Mouse (Mus musculus) ES-Bruce4 (cell line): ENCODE data around the gene Parm1. TPM values are rescaled to one million over a fixed set of nuclear protein-coding genes. Genes with fewer than 3 reads are reported as not detected.

Experiments
- H3K27ac ChIP-seq: 2 replicates; pipeline ENCODE4 v1.5.1; 2012; ENCODE audit warnings: low read length, inconsistent platforms; ENCODE audit not compliant: insufficient read depth
- H3K27me3 ChIP-seq: 2 replicates; pipeline ENCODE4 v1.6.1; 2012; ENCODE audit warnings: mild to moderate bottlenecking, low read length, inconsistent platforms; ENCODE audit not compliant: control insufficient read depth, poor library complexity, insufficient read depth, severe bottlenecking
- H3K36me3 ChIP-seq: 2 replicates; pipeline ENCODE4 v1.6.1; 2012; ENCODE audit warnings: inconsistent platforms, mild to moderate bottlenecking, low read length, moderate library complexity; ENCODE audit not compliant: control insufficient read depth, poor library complexity, insufficient read depth, severe bottlenecking
- H3K4me1 ChIP-seq: one replicate; pipeline ENCODE4 v1.8.1; 2011; ENCODE audit warnings: low read length; ENCODE audit not compliant: control insufficient read depth, insufficient read depth
- H3K4me3 ChIP-seq: 2 replicates; pipeline ENCODE4 v1.5.1; 2011; ENCODE audit warnings: low read depth, mild to moderate bottlenecking, low read length
- H3K9ac ChIP-seq: 2 replicates; pipeline ENCODE4 v1.6.1; 2012; ENCODE audit warnings: low read depth, mild to moderate bottlenecking, inconsistent platforms; ENCODE audit not compliant: poor library complexity, severe bottlenecking
- H3K9me3 ChIP-seq: replicated peaks from 2 replicates; pipeline ENCODE4 v1.6.1; 2012; ENCODE audit warnings: mild to moderate bottlenecking, low read length, inconsistent platforms; ENCODE audit not compliant: control insufficient read depth, poor library complexity, insufficient read depth, severe bottlenecking
- CTCF ChIP-seq: IDR thresholded peaks from one replicate; pipeline ENCODE4 v1.8.1; 2011; ENCODE audit warnings: low read depth, low read length
- EP300 ChIP-seq: IDR thresholded peaks from 2 replicates; pipeline ENCODE4 v1.6.1; 2011; ENCODE audit warnings: low read depth, low read length; ENCODE audit not compliant: insufficient read depth
- POLR2A ChIP-seq: IDR thresholded peaks from one replicate; pipeline ENCODE4 v1.8.1; 2011; ENCODE audit warnings: low read length; ENCODE audit not compliant: insufficient read depth
- polyA plus RNA-seq: library from polyadenylated mRNA; stranded (reverse); fragments of >200 nt; gene quantifications from 2 replicates; pipeline ENCODE4 v1.2.4, GENCODE M21; 2011; ENCODE audit warnings: low read depth; ENCODE audit not compliant: missing spikeins, insufficient read depth, insufficient read length

The Parm1 gene
- polyA plus RNA-seq, 1 experiment: 11.3 TPM

GRCm38 (mm10) chr5:91617331-91618233 is 100.2 kb downstream of the Parm1 start:
- Histone ChIP-seq H3K4me1 (no peaks in the 10 kb centered on the region), H3K27ac (no peak overlapping the region), H3K9ac (no peak overlapping the region), H3K4me3 (no peak overlapping the region), H3K9me3 (no peaks in the 10 kb centered on the region), H3K27me3 (no peaks in the 10 kb centered on the region), H3K36me3 (no peaks in the 10 kb centered on the region)
- no peak for TF ChIP-seq POLR2A
- no peak for TF ChIP-seq EP300
- TF ChIP-seq CTCF: no peak

- no peaks in the 10 kb centered on the region for H3K27me3 ChIP-seq
- H3K27ac ChIP-seq: no peak overlapping the region
- no peaks in the 10 kb centered on the region for H3K9me3 ChIP-seq
- H3K9ac ChIP-seq: no peak overlapping the region
- H3K36me3 ChIP-seq: no peaks in the 10 kb centered on the region
- TF ChIP-seq POLR2A: no peak
- TF ChIP-seq EP300: no peak
- TF ChIP-seq CTCF: no peak
- H3K4me3 ChIP-seq: no peak overlapping the region
- no peaks in the 10 kb centered on the region for H3K4me1 ChIP-seq
These were observed 101.3 kb downstream of the Parm1 start for GRCm38 (mm10) chr5:91618661-91619173.

- Histone ChIP-seq H3K27me3 (no peaks in the 10 kb centered on the region), H3K9me3 (no peaks in the 10 kb centered on the region), H3K4me3 (no peak overlapping the region), H3K9ac (no peak overlapping the region), H3K36me3 (no peaks in the 10 kb centered on the region), H3K27ac (no peak overlapping the region), H3K4me1 (no peaks in the 10 kb centered on the region)
- TF ChIP-seq CTCF (no peak), EP300 (no peak), POLR2A (no peak)
These were observed 103.8 kb downstream of the Parm1 start for GRCm38 (mm10) chr5:91621197-91621596.

- H3K9ac ChIP-seq: no peak overlapping the region
- TF ChIP-seq POLR2A (no peak), CTCF (no peak), EP300 (no peak)
- no peaks in the 10 kb centered on the region for H3K4me1 ChIP-seq
These were observed 109.4 kb downstream of the Parm1 start for GRCm38 (mm10) chr5:91626823-91627222.

GRCm38 (mm10) chr5:91629472-91629871 is 112.1 kb downstream of the Parm1 start:
- Histone ChIP-seq H3K9me3 (no peaks in the 10 kb centered on the region), H3K27me3 (no peaks in the 10 kb centered on the region), H3K4me3 (no peak overlapping the region), H3K9ac (no peak overlapping the region), H3K27ac (no peak overlapping the region), H3K4me1 (no peaks in the 10 kb centered on the region), H3K36me3 (no peaks in the 10 kb centered on the region)
- TF ChIP-seq EP300 (no peak), CTCF (no peak), POLR2A (no peak)

More at GRCm38 (mm10) chr5:91626823-91627222, 109.4 kb downstream of the Parm1 start:
- Histone ChIP-seq H3K4me3 (no peak overlapping the region), H3K36me3 (no peaks in the 10 kb centered on the region), H3K9me3 (no peaks in the 10 kb centered on the region), H3K27ac (no peak overlapping the region), H3K27me3 (no peaks in the 10 kb centered on the region)

- Histone ChIP-seq H3K4me1 (no peaks in the 10 kb centered on the region), H3K27me3 (no peaks in the 10 kb centered on the region), H3K27ac (no peak overlapping the region), H3K9ac (no peak overlapping the region), H3K9me3 (no peaks in the 10 kb centered on the region), H3K4me3 (no peak overlapping the region), H3K36me3 (no peaks in the 10 kb centered on the region)
- no peak for TF ChIP-seq EP300
- TF ChIP-seq CTCF: no peak
- TF ChIP-seq POLR2A: no peak
These were observed 133.9 kb downstream of the Parm1 start for GRCm38 (mm10) chr5:91651330-91651729.
